Mouse (Mus musculus) duodenum, adult 2 months (tissue): ENCODE measurements around the gene Gm8439. TPM values are rescaled to one million over a fixed set of nuclear protein-coding genes. Genes with fewer than 3 reads are reported as not detected.

Experiments
- polyA plus RNA-seq: library from polyadenylated mRNA; depleted of rRNA; stranded (reverse); fragments of >200 nt; gene quantifications from 2 replicates; pipeline ENCODE4 v1.2.3, GENCODE M21; 2012; ENCODE audit warnings: low replicate concordance; rRNA removed

Gm8439 gene
- not detected in 2 replicates for polyA plus RNA-seq

DNA sequence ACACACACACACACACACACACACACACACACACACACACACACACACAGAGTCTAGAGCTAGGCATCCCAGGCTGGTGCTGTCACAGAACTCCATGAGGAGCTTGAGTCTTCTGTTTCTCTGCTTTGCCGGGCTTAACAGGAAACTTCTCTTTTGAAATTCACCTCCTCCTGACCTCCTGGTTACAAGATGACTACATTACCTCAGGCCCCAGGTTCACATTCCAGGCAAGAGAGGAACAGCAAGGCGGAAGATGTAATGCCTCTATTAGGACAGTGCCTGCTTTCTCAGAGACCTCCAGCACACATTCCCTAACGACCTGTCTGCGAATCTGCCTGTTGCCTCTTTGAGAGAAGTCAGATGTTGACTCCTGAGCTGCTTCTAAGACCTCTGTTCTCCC, at the start of gene Gm8439:
Gm8439 (plus strand) TSS at position 301 of the 400 bp plus-strand sequence.

GRCm38 (mm10) chr4:120569486-120570437, 18.8 kb upstream of the Gm8439 start, which contains the start of gene Ctps:
Gene Ctps, minus strand, starts transcription at chr4:120570276.

Other genes starting within 250 kb of the Gm8439 start
- gene Scmh1, start 183.5 kb upstream of the Gm8439 start, polyA plus RNA-seq: 9.0 and 15.0 TPM in 2 replicates
- gene Slfnl1, start 56.5 kb upstream of the Gm8439 start, polyA plus RNA-seq: 0.09 TPM in 1 of 2 replicates, not detected in the other
- gene Ctps, start 18.5 kb upstream of the Gm8439 start, polyA plus RNA-seq: 1.4 and 1.8 TPM in 2 replicates
- 28.2 and 28.6 TPM in 2 replicates for gene Cited4, start 77.8 kb downstream of the Gm8439 start, polyA plus RNA-seq
- 3.5 and 5.5 TPM in 2 replicates for gene Kcnq4, start 159.9 kb downstream of the Gm8439 start, polyA plus RNA-seq
- 184 and 187 TPM in 2 replicates for gene Nfyc, start 242.8 kb downstream of the Gm8439 start, polyA plus RNA-seq